ENCODE assay signal across 14 mouse cellular contexts in the genomic region with DNA sequence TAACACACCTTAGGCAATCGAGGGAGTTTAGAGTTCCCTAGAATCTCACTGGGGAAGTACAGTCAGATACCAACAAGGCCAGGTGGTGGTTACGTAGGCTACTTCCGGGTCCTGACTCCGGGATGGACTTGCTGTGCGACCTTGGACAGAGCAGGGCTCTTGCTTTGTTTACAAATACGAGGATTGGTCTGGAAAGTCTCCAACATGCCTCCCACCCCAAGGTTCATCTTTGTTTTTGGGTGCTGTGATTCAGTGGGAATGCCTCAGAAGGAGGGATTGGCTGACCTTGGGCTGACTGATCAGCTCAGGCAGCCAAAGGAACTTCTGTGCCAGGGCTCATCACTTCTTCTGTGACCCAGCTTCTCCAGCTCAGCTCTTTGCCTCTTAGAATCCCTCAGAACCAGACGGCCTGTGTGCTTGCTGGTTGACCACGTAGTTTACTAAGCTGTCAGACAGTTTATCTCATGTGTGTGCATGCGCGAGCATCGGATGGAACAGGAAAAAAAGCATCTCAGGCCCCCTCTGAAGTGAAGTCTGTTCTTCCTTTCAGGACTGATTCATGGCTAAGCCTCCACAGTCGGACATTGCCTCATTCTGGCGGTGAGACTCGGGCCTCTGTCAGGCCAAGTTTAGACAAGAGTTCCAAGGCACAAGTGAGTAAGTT. TPM values are rescaled to one million over a fixed set of nuclear protein-coding genes. Genes with fewer than 3 reads are reported as not detected.
A peak's percentile ranks its signal among the peaks of the same experiment; 100 is the strongest.
DNase-seq lines count a peak whose midpoint lies in the region; ATAC-seq and TF ChIP-seq lines count a peak whose summit lies in the region.
"Had no signal": no experiment of that assay in that cellular context is flagged by ENCODE, and none has a peak within 500 bp of the region (broad histone marks: within the 10 kb centered on the region; RNA-seq: fewer than 3 reads in every experiment).

No protein-coding gene starts in this region.

- 0 out of 2 replicates have a peak overlapping the region, but pooled peaks have one; percentile 13 for H3K27ac ChIP-seq in midbrain, embryonic 10.5 days (replicated peaks)
- no peak overlapping the region for H3K27ac ChIP-seq in midbrain, embryonic 16.5 days (ENCODE audit: low read length)
- H3K27ac ChIP-seq in intestine, postnatal 0 days (ENCODE audit: low read depth, low read length) = peak overlapping the region; percentile 74; the same call in 1 of the 2 replicates
- peak overlapping the region; percentile 70 for H3K27ac ChIP-seq in stomach, postnatal 0 days (replicated peaks)
- no peak overlapping the region for H3K27ac ChIP-seq in forebrain, embryonic 13.5 days
- H3K27ac ChIP-seq: forebrain, embryonic 10.5 days; midbrain, embryonic 12.5 days had no signal

- H3K36me3 ChIP-seq in midbrain, embryonic 10.5 days = no peaks in the 10 kb centered on the region
- H3K36me3 ChIP-seq in midbrain, embryonic 16.5 days (ENCODE audit: control insufficient read depth, insufficient read depth, low read length) = no peaks in the 10 kb centered on the region
- no peaks in the 10 kb centered on the region for H3K36me3 ChIP-seq in intestine, postnatal 0 days (ENCODE audit: control insufficient read depth, insufficient read depth)
- no peaks in the 10 kb centered on the region for H3K36me3 ChIP-seq in stomach, postnatal 0 days (ENCODE audit: control insufficient read depth, insufficient read depth, low read length)
- H3K36me3 ChIP-seq in forebrain, embryonic 13.5 days (ENCODE audit: poor library complexity, severe bottlenecking) = no peaks in the 10 kb centered on the region
- H3K36me3 ChIP-seq: forebrain, embryonic 10.5 days; midbrain, embryonic 12.5 days had no signal

- peaks cover 16% of the 10 kb centered on the region for H3K27me3 ChIP-seq in midbrain, embryonic 10.5 days (ENCODE audit: low read depth, poor library complexity, severe bottlenecking)
- H3K27me3 ChIP-seq in midbrain, embryonic 16.5 days (ENCODE audit: control insufficient read depth, insufficient read depth, low read depth, low read length) = no peaks in the 10 kb centered on the region
- H3K27me3 ChIP-seq in intestine, postnatal 0 days (replicated peaks; ENCODE audit: control insufficient read depth, insufficient read depth, low read length) = no peaks in the 10 kb centered on the region
- no peaks in the 10 kb centered on the region for H3K27me3 ChIP-seq in stomach, postnatal 0 days (ENCODE audit: control insufficient read depth, insufficient read depth, low read length)
- no peaks in the 10 kb centered on the region for H3K27me3 ChIP-seq in forebrain, embryonic 13.5 days

- 87% methylated on average over 14 of the region's 14 CpGs for WGBS in midbrain, embryonic 10.5 days
- 81% methylated on average over 14 of the region's 14 CpGs for WGBS in midbrain, embryonic 16.5 days
- WGBS in intestine, postnatal 0 days = 42% methylated on average over 14 of the region's 14 CpGs
- 49% methylated on average over 14 of the region's 14 CpGs for WGBS in stomach, postnatal 0 days
- WGBS in forebrain, embryonic 13.5 days = 87% methylated on average over 14 of the region's 14 CpGs

- no peak overlapping the region for H3K9ac ChIP-seq in midbrain, embryonic 16.5 days (ENCODE audit: low read depth, low read length)
- H3K9ac ChIP-seq in intestine, postnatal 0 days (ENCODE audit: low read depth, low read length) = no peak overlapping the region
- no peak overlapping the region for H3K9ac ChIP-seq in stomach, postnatal 0 days (ENCODE audit: low read length)
- no peak overlapping the region for H3K9ac ChIP-seq in forebrain, embryonic 13.5 days
- H3K9ac ChIP-seq: midbrain, embryonic 12.5 days had no signal

- 0 out of 2 replicates have a peak, but pooled peaks have one; percentile 0 for TF ChIP-seq CTCF in intestine, postnatal 0 days (IDR thresholded peaks at IDR 0.05; ENCODE audit: low read depth)
- no peak for TF ChIP-seq CTCF in stomach, postnatal 0 days (IDR thresholded peaks at IDR 0.05; ENCODE audit: low read depth)

- DNase-seq in midbrain, embryonic 10.5 days (ENCODE audit: low spot score) = no peak
- peak; percentile 64 for DNase-seq in gastrocnemius, adult 18-20 months (ENCODE audit: low spot score)
- peak; percentile 30 for DNase-seq in stomach, postnatal 0 days (ENCODE audit: low spot score)
- no peak for DNase-seq in neural tube, embryonic 10.5 days (ENCODE audit: extremely low spot score, low spot score)
- DNase-seq: cerebellum, postnatal 14 days; thymus, postnatal 25 days had no signal

- H3K9me3 ChIP-seq in midbrain, embryonic 10.5 days (replicated peaks) = no peaks in the 10 kb centered on the region
- H3K9me3 ChIP-seq in midbrain, embryonic 16.5 days (replicated peaks; ENCODE audit: control insufficient read depth, low read length, poor library complexity, severe bottlenecking) = no peaks in the 10 kb centered on the region
- H3K9me3 ChIP-seq in intestine, postnatal 0 days (ENCODE audit: control insufficient read depth) = no peaks in the 10 kb centered on the region
- H3K9me3 ChIP-seq in stomach, postnatal 0 days (ENCODE audit: control insufficient read depth, low read length) = no peaks in the 10 kb centered on the region
- no peaks in the 10 kb centered on the region for H3K9me3 ChIP-seq in forebrain, embryonic 13.5 days (replicated peaks)
- H3K9me3 ChIP-seq: forebrain, embryonic 10.5 days; midbrain, embryonic 12.5 days had no signal

- ATAC-seq in midbrain, embryonic 16.5 days = no peak
- peak; percentile 96 for ATAC-seq in intestine, postnatal 0 days
- ATAC-seq in stomach, postnatal 0 days (ENCODE audit: low FRiP score, low TSS enrichment) = peak; percentile 57; the same call in 1 of the 2 replicates
- no peak for ATAC-seq in forebrain, embryonic 13.5 days
- ATAC-seq: inflammation-experienced regulatory T-cells, adult 6 months had no signal

- H3K4me1 ChIP-seq in midbrain, embryonic 10.5 days = peaks cover 40% of the 10 kb centered on the region
- H3K4me1 ChIP-seq in midbrain, embryonic 16.5 days (ENCODE audit: control insufficient read depth, insufficient read depth, low read length) = no peaks in the 10 kb centered on the region
- H3K4me1 ChIP-seq in intestine, postnatal 0 days (replicated peaks; ENCODE audit: control insufficient read depth, insufficient read depth, low read length) = peaks cover 10% of the 10 kb centered on the region; the same call in 1 of the 2 replicates
- peaks cover 1% of the 10 kb centered on the region; the same call in 1 of the 2 replicates for H3K4me1 ChIP-seq in stomach, postnatal 0 days (replicated peaks; ENCODE audit: control insufficient read depth, insufficient read depth)
- H3K4me1 ChIP-seq in forebrain, embryonic 13.5 days = no peaks in the 10 kb centered on the region

- TF ChIP-seq EP300 in stomach, postnatal 0 days (optimal IDR thresholded peaks at IDR 0.05) = no peak

- no peak overlapping the region for H3K4me2 ChIP-seq in midbrain, embryonic 16.5 days (ENCODE audit: low read length)
- no peak overlapping the region for H3K4me2 ChIP-seq in intestine, postnatal 0 days (replicated peaks; ENCODE audit: low read depth)
- no peak overlapping the region for H3K4me2 ChIP-seq in stomach, postnatal 0 days (replicated peaks; ENCODE audit: low read depth)
- no peak overlapping the region for H3K4me2 ChIP-seq in forebrain, embryonic 13.5 days
- H3K4me2 ChIP-seq: midbrain, embryonic 12.5 days had no signal

- H3K4me3 ChIP-seq in midbrain, embryonic 10.5 days = no peak overlapping the region
- no peak overlapping the region for H3K4me3 ChIP-seq in midbrain, embryonic 16.5 days (ENCODE audit: low read depth, low read length)
- no peak overlapping the region for H3K4me3 ChIP-seq in intestine, postnatal 0 days (ENCODE audit: low read depth, low read length)
- H3K4me3 ChIP-seq in stomach, postnatal 0 days (ENCODE audit: low read depth, low read length) = no peak overlapping the region
- H3K4me3 ChIP-seq in forebrain, embryonic 13.5 days = no peak overlapping the region
- H3K4me3 ChIP-seq: forebrain, embryonic 10.5 days; midbrain, embryonic 12.5 days had no signal

RNA-seq across cellular contexts. Expression of gene Tgfbi, which starts 20.7 kb away (rescaled TPM):
- polyA plus RNA-seq in midbrain, embryonic 10.5 days (2016; fragmentation: Nextera tagmentation; extraction: Ambion mirVana) = 23.2 and 29.8 TPM in 2 replicates
- polyA plus RNA-seq in midbrain, embryonic 16.5 days (2015; fragmentation: Nextera tagmentation; extraction: Ambion mirVana) = 2.9 and 4.1 TPM in 2 replicates
- 10 to 100 TPM; 13.4 to 17.6 TPM for total RNA-seq in gastrocnemius, adult 18-20 months (2021)
- polyA plus RNA-seq in intestine, postnatal 0 days (2015; fragmentation: Nextera tagmentation; extraction: Ambion mirVana) = 101 and 105 TPM in 2 replicates
- polyA plus RNA-seq in stomach, postnatal 0 days (2015; fragmentation: Nextera tagmentation; extraction: Ambion mirVana) = 140 and 149 TPM in 2 replicates
- polyA plus RNA-seq in forebrain, embryonic 13.5 days (2015; fragmentation: Nextera tagmentation; extraction: Ambion mirVana) = 4.8 and 6.9 TPM in 2 replicates

RNA-seq across cellular contexts. Expression of gene Lect2, which starts 40.3 kb away (rescaled TPM):
- not detected in 2 replicates for polyA plus RNA-seq in midbrain, embryonic 10.5 days (2016; fragmentation: Nextera tagmentation; extraction: Ambion mirVana)
- polyA plus RNA-seq in midbrain, embryonic 16.5 days (2015; fragmentation: Nextera tagmentation; extraction: Ambion mirVana) = not detected in 2 replicates
- total RNA-seq in gastrocnemius, adult 18-20 months (2021) = not detected
- 48.8 and 59.0 TPM in 2 replicates for polyA plus RNA-seq in intestine, postnatal 0 days (2015; fragmentation: Nextera tagmentation; extraction: Ambion mirVana)
- polyA plus RNA-seq in stomach, postnatal 0 days (2015; fragmentation: Nextera tagmentation; extraction: Ambion mirVana) = 0.19 and 0.27 TPM in 2 replicates
- polyA plus RNA-seq in forebrain, embryonic 13.5 days (2015; fragmentation: Nextera tagmentation; extraction: Ambion mirVana) = not detected in 2 replicates
- total RNA-seq: ES-E14; left cerebral cortex, adult 8-10 months had no signal
- polyA plus RNA-seq: forebrain, embryonic 10.5 days; inflammation-experienced regulatory T-cells, adult 6 months; midbrain, embryonic 12.5 days had no signal

Comparison
In these comparisons a context has a peak if more than half of its experiments do, and no peak if none do; other contexts are left out.
1. H3K27ac ChIP-seq: peak in midbrain, embryonic 10.5 days (single experiment), intestine, postnatal 0 days (single experiment) and stomach, postnatal 0 days (single experiment); none in midbrain, embryonic 16.5 days (single experiment) and forebrain, embryonic 13.5 days (single experiment).
2. DNase-seq: peak in gastrocnemius, adult 18-20 months (single experiment) and stomach, postnatal 0 days (single experiment); none in midbrain, embryonic 10.5 days (single experiment) and neural tube, embryonic 10.5 days (single experiment).
3. ATAC-seq: peak in intestine, postnatal 0 days (single experiment) and stomach, postnatal 0 days (single experiment); none in midbrain, embryonic 16.5 days (single experiment) and forebrain, embryonic 13.5 days (single experiment).
4. RNA of gene Lect2, which starts 40.3 kb away (polyA plus RNA-seq): 48.8 to 59.0 TPM in intestine, postnatal 0 days; 0.19 to 0.27 TPM in stomach, postnatal 0 days, not detected in midbrain, embryonic 16.5 days, not detected in forebrain, embryonic 13.5 days and not detected in midbrain, embryonic 10.5 days; every median in the first group is over 10 times any median in the second.